Mouse (Mus musculus): ENCODE measurements around the gene Ripor1. TPM values are rescaled to one million over a fixed set of nuclear protein-coding genes. Genes with fewer than 3 reads are reported as not detected.

Ripor1 gene
- 65.4 and 94.6 TPM in 2 replicates for polyA plus RNA-seq (2012)

DNA sequence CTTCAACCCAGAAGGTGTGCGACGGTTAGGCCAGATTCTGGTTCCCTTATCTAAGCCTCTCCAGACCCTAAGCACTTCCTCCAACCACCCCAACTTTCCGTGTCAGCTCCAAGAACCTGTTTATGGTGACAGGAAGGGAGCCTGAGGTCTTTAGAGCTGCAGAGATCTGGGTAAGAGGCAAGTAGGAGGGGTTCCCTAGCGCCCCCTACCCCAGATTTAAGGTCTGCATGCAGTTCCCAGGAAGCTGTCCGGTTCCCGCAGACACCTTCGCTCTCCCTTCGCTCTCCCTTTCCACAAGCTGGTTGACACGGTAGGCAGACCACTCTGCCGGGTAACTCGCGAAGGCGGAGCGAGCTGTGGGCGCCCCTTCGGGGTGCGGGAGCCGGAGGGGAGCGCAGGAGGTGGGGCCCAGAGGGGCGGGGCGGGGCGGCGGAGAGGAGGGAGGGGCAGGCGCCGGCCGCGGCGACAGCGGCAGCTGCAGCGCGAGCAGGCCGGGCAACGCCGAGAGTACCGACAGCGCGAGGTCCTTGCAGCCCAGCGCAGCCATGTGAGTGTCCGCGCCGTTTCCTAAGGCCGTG is at the start of gene Ripor1:
TSS of gene Ripor1 (plus strand) at position 452 of the 578 bp plus-strand sequence.

DNA sequence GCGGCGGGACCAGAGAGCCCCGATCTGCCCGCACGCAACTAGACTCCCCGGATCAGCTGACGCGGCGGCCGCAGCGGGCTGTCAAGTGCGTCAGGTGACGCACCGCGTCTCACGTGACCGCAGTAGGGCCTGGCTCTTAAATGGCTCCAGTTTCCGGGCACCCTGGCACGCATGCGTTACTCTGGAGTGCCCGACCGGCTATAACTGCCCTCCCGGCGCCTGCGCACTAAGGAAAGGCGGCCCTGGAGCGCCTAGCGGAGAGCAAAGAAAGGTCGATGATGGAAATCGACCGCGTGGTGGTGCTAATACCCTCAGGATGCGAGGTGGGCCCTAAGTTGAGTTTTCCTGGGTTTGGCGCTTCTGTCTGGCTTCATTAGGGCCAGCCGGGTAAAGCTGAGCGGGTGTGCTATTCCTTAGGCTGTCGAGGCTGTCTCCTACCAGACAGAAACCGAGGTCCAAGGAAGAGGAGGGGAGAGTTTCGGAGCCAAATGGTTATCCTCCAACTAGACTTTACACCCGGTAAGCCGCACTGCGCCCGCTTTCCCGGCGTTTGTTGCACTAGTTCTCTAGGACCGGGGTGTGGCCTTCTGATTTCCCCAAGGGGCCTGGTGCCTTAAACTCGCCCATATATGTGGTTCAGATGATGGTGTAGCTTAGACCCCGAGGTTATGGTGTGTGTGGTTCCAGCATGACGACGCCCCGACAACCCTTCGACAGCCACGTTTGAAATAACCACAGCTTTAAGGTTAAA is 38.9 kb upstream of the Ripor1 start, which contains the start of gene Atp6v0d1:
TSS of gene Atp6v0d1 (minus strand) at position 96 of the 751 bp plus-strand sequence.

DNA sequence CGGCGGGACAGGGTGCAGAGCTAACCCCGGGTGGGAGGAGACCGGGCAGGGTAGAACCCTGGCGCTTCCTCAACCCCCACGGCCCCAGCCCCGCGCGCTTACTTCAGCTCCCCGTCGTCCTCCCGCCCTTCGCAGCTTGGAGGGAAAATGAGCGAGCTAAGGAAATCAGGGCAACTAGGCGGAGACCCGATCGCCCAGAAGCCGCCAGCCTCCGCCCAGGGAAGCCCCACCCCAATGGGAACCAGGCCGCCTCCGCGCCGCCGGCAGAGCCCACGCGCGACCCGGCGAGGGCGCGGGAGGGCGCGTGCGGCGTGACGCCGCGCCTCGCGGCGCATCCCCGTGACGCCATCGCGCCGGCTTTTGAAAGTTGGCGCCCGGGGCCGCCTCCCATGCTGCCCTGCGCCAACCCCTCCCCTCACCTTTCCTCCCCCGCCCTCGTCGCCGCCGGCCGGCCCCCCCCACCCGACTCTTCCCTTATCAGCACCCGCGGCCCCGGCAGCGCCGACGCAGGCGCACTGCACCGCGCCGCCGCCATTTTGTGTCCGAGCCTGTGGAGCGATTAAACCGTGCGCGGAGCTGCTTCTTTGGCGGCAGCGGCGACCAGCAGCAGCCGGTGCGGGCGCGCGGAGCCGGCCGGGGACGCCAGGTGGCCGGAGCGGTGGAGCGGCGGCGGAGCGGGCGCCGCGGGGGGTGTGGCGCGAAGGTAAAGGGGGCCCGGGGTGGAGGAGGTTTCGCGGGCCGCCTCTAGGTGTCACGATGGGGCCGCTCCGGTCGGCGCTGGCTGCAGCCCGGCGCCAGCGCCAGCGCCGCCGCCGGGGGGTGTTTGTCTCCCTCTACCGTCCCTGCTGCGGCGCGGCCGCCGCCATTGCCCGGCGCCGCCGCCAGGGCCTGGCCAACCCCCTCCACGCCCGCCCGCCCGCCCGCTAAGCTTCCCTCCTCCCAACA is 31.2 kb downstream of the Ripor1 start, which contains the start of gene Ctcf:
TSS of gene Ctcf (plus strand) at position 551 of the 945 bp plus-strand sequence.

DNA sequence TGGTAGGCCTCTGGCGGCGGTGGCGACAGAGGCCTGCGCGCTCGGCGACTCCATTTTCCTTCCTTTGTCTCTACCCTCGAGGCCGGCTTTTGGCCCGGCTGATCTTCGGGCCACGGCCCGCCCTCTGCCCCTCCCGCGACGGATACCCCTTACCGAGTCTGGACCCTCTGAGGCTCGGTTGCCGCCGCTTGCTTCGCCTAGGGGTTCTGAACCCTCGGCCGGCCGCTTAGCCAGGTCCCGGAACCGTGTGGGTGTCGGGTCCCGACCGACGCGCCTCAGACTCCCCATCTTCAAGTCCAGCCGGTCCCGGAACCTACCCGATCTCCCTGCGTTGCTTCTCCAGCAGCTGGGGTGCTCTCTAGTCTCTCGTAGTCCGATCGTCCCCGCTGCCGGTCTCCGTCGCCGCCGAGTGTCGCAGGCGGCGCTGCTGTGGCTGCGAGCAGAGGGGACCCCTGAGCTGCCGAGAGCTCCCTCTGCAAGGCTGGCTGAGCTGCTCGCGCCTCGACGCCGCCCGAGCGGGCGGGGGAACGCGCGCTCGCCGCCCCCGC is 32.0 kb downstream of the Ripor1 start, which contains the start of gene Agrp:
TSS of gene Agrp (minus strand) at position 431 of the 548 bp plus-strand sequence.

Other genes with a start within 250 kb of the Ripor1 start
- 0.06 and 0.10 TPM in 2 replicates for gene Plekhg4, start 232.0 kb upstream of the Ripor1 start, polyA plus RNA-seq (2012)
- gene Kctd19, start 191.8 kb upstream of the Ripor1 start, polyA plus RNA-seq (2012) = not detected in 2 replicates
- gene Lrrc36, start 191.7 kb upstream of the Ripor1 start, polyA plus RNA-seq (2012) = 0.42 and 0.69 TPM in 2 replicates
- gene Tppp3, start 133.7 kb upstream of the Ripor1 start, polyA plus RNA-seq (2012) = 1.6 and 2.3 TPM in 2 replicates
- gene Zdhhc1, start 108.4 kb upstream of the Ripor1 start, polyA plus RNA-seq (2012) = 15.9 and 23.7 TPM in 2 replicates
- 0.16 TPM in 1 of 2 replicates, not detected in the other for gene Hsd11b2, start 86.5 kb upstream of the Ripor1 start, polyA plus RNA-seq (2012)
- 44.5 and 45.7 TPM in 2 replicates for gene Atp6v0d1, start 39.2 kb upstream of the Ripor1 start, polyA plus RNA-seq (2012)
- 179 and 218 TPM in 2 replicates for gene Ctcf, start 31.3 kb downstream of the Ripor1 start, polyA plus RNA-seq (2012)
- gene Agrp, start 32.1 kb downstream of the Ripor1 start, polyA plus RNA-seq (2012) = 0.11 TPM in 1 of 2 replicates, not detected in the other
- 61.0 and 111 TPM in 2 replicates for gene Carmil2, start 81.0 kb downstream of the Ripor1 start, polyA plus RNA-seq (2012)
- gene Acd, start 95.8 kb downstream of the Ripor1 start, polyA plus RNA-seq (2012) = 54.3 and 56.0 TPM in 2 replicates
- gene Pard6a, start 95.9 kb downstream of the Ripor1 start, polyA plus RNA-seq (2012) = 4.3 and 6.8 TPM in 2 replicates
- not detected in 2 replicates for gene 4933405L10Rik, start 102.4 kb downstream of the Ripor1 start, polyA plus RNA-seq (2012)
- 52.5 and 60.2 TPM in 2 replicates for gene Enkd1, start 103.0 kb downstream of the Ripor1 start, polyA plus RNA-seq (2012)
- 4.4 and 5.4 TPM in 2 replicates for gene Gfod2, start 153.4 kb downstream of the Ripor1 start, polyA plus RNA-seq (2012)
- gene Ranbp10, start 222.1 kb downstream of the Ripor1 start, polyA plus RNA-seq (2012) = 18.8 and 21.4 TPM in 2 replicates
- not detected in 2 replicates for gene Tsnaxip1, start 222.5 kb downstream of the Ripor1 start, polyA plus RNA-seq (2012)
- 19.2 and 20.7 TPM in 2 replicates for gene Cenpt, start 248.0 kb downstream of the Ripor1 start, polyA plus RNA-seq (2012)
- 26.9 and 29.1 TPM in 2 replicates for gene Thap11, start 249.9 kb downstream of the Ripor1 start, polyA plus RNA-seq (2012)

Measured in megakaryocyte-erythroid progenitor cell, adult 5 weeks (primary cell).